Mouse (Mus musculus): ENCODE measurements at regions not wholly inside any gene's neighbourhood (a gene's known extent, or its start where the extent isn't known, plus 50 kb on each side); places are given as distances from the start of the nearest gene placed in this dataset.

- H3K36me3 ChIP-seq (ENCODE audit: control insufficient read depth, insufficient read depth, low read length) = no peaks in the 10 kb centered on the region
- ATAC-seq (ENCODE audit: low FRiP score, low TSS enrichment) (peak; percentile 41), DNase-seq (peak; percentile 62)
- H3K4me1 ChIP-seq (ENCODE audit: control insufficient read depth, insufficient read depth, low read length) = peaks cover 20% of the 10 kb centered on the region
- WGBS = 4% methylated on average over 4 of the region's 4 CpGs
- H3K4me3 ChIP-seq (replicated peaks; ENCODE audit: low read depth, low read length) = no peak overlapping the region
- peak overlapping the region; percentile 31 for H3K4me2 ChIP-seq (ENCODE audit: low read length)
- H3K27ac ChIP-seq (replicated peaks; ENCODE audit: low read depth, low read length) = no peak overlapping the region
- H3K27me3 ChIP-seq (ENCODE audit: control insufficient read depth, insufficient read depth, low read length) = 0 out of 2 replicates have a peak, but pooled peaks cover 3% of the 10 kb centered on the region
- no peaks in the 10 kb centered on the region for H3K9me3 ChIP-seq (ENCODE audit: control insufficient read depth, low read length)
- H3K9ac ChIP-seq (replicated peaks; ENCODE audit: low read length) = no peak overlapping the region
Observed at GRCm38 (mm10) chr14:48330965-48331622, 114.8 kb upstream of the Tmem260 start.

- WGBS = 86% methylated on average over 2 of the region's 2 CpGs
- H3K27me3 ChIP-seq (ENCODE audit: control insufficient read depth, insufficient read depth, low read length) = 0 out of 2 replicates have a peak, but pooled peaks cover 3% of the 10 kb centered on the region
- DNase-seq (no peak), ATAC-seq (ENCODE audit: low FRiP score, low TSS enrichment) (no peak)
- H3K9me3 ChIP-seq (ENCODE audit: control insufficient read depth, low read length) = no peaks in the 10 kb centered on the region
- H3K36me3 ChIP-seq (ENCODE audit: control insufficient read depth, insufficient read depth, low read length) = no peaks in the 10 kb centered on the region
- H3K4me1 ChIP-seq (ENCODE audit: control insufficient read depth, insufficient read depth, low read length) = peaks cover 20% of the 10 kb centered on the region
- no peak overlapping the region for H3K4me2 ChIP-seq (ENCODE audit: low read length)
- no peak overlapping the region for H3K9ac ChIP-seq (replicated peaks; ENCODE audit: low read length)
- H3K4me3 ChIP-seq (replicated peaks; ENCODE audit: low read depth, low read length) = no peak overlapping the region
- H3K27ac ChIP-seq (replicated peaks; ENCODE audit: low read depth, low read length) = no peak overlapping the region
Observed at GRCm38 (mm10) chr14:48331623-48332000, 114.3 kb upstream of the Tmem260 start.

GRCm38 (mm10) chr14:48332193-48332592 lies 113.7 kb upstream of the Tmem260 start:
- H3K27ac ChIP-seq (replicated peaks; ENCODE audit: low read depth, low read length) = no peak overlapping the region
- DNase-seq = no peak

GRCm38 (mm10) chr14:48332660-48333059 lies 113.3 kb upstream of the Tmem260 start:
- WGBS = 61% methylated on average over 4 of the region's 4 CpGs
- Histone ChIP-seq H3K4me3 (replicated peaks; ENCODE audit: low read depth, low read length) (no peak overlapping the region), H3K9ac (replicated peaks; ENCODE audit: low read length) (no peak overlapping the region), H3K27ac (replicated peaks; ENCODE audit: low read depth, low read length) (no peak overlapping the region), H3K4me2 (ENCODE audit: low read length) (no peak overlapping the region), H3K27me3 (ENCODE audit: control insufficient read depth, insufficient read depth, low read length) (0 out of 2 replicates have a peak, but pooled peaks cover 3% of the 10 kb centered on the region), H3K4me1 (ENCODE audit: control insufficient read depth, insufficient read depth, low read length) (peaks cover 20% of the 10 kb centered on the region), H3K36me3 (ENCODE audit: control insufficient read depth, insufficient read depth, low read length) (no peaks in the 10 kb centered on the region), H3K9me3 (ENCODE audit: control insufficient read depth, low read length) (no peaks in the 10 kb centered on the region)
- no peak for ATAC-seq (ENCODE audit: low FRiP score, low TSS enrichment)
- DNase-seq = no peak

More at GRCm38 (mm10) chr14:48332193-48332592, 113.7 kb upstream of the Tmem260 start:
- no peak overlapping the region for H3K4me3 ChIP-seq (replicated peaks; ENCODE audit: low read depth, low read length)
- H3K4me1 ChIP-seq (ENCODE audit: control insufficient read depth, insufficient read depth, low read length) = peaks cover 20% of the 10 kb centered on the region
- WGBS = 75% methylated on average over 2 of the region's 2 CpGs
- H3K27me3 ChIP-seq (ENCODE audit: control insufficient read depth, insufficient read depth, low read length) = 0 out of 2 replicates have a peak, but pooled peaks cover 3% of the 10 kb centered on the region
- no peaks in the 10 kb centered on the region for H3K36me3 ChIP-seq (ENCODE audit: control insufficient read depth, insufficient read depth, low read length)
- H3K9ac ChIP-seq (replicated peaks; ENCODE audit: low read length) = no peak overlapping the region
- ATAC-seq (ENCODE audit: low FRiP score, low TSS enrichment) = no peak
- H3K9me3 ChIP-seq (ENCODE audit: control insufficient read depth, low read length) = no peaks in the 10 kb centered on the region
- H3K4me2 ChIP-seq (ENCODE audit: low read length) = no peak overlapping the region

GRCm38 (mm10) chr14:48334106-48334809 lies 111.7 kb upstream of the Tmem260 start:
- DNase-seq = peak; percentile 79
- no peak overlapping the region for H3K4me3 ChIP-seq (replicated peaks; ENCODE audit: low read depth, low read length)
- H3K27ac ChIP-seq (replicated peaks; ENCODE audit: low read depth, low read length) = no peak overlapping the region
- peaks cover 20% of the 10 kb centered on the region for H3K4me1 ChIP-seq (ENCODE audit: control insufficient read depth, insufficient read depth, low read length)
- no peak overlapping the region for H3K4me2 ChIP-seq (ENCODE audit: low read length)
- H3K9ac ChIP-seq (replicated peaks; ENCODE audit: low read length) = no peak overlapping the region
- peak; percentile 66; the same call in 1 of the 2 replicates for ATAC-seq (ENCODE audit: low FRiP score, low TSS enrichment)
- H3K9me3 ChIP-seq (ENCODE audit: control insufficient read depth, low read length) = no peaks in the 10 kb centered on the region
- H3K27me3 ChIP-seq (ENCODE audit: control insufficient read depth, insufficient read depth, low read length) = 0 out of 2 replicates have a peak, but pooled peaks cover 3% of the 10 kb centered on the region
- 7% methylated on average over 8 of the region's 8 CpGs for WGBS
- H3K36me3 ChIP-seq (ENCODE audit: control insufficient read depth, insufficient read depth, low read length) = no peaks in the 10 kb centered on the region

- Histone ChIP-seq H3K27ac (replicated peaks; ENCODE audit: low read depth, low read length) (no peak overlapping the region), H3K4me1 (ENCODE audit: control insufficient read depth, insufficient read depth, low read length) (peaks cover 9% of the 10 kb centered on the region), H3K4me2 (ENCODE audit: low read length) (no peak overlapping the region), H3K27me3 (ENCODE audit: control insufficient read depth, insufficient read depth, low read length) (0 out of 2 replicates have a peak, but pooled peaks cover 3% of the 10 kb centered on the region), H3K4me3 (replicated peaks; ENCODE audit: low read depth, low read length) (no peak overlapping the region), H3K9ac (replicated peaks; ENCODE audit: low read length) (no peak overlapping the region), H3K9me3 (ENCODE audit: control insufficient read depth, low read length) (no peaks in the 10 kb centered on the region), H3K36me3 (ENCODE audit: control insufficient read depth, insufficient read depth, low read length) (no peaks in the 10 kb centered on the region)
- WGBS = 87% methylated on average over 4 of the region's 4 CpGs
- ATAC-seq (ENCODE audit: low FRiP score, low TSS enrichment) (no peak), DNase-seq (no peak)
Observed at GRCm38 (mm10) chr14:48339434-48339833, 106.5 kb upstream of the Tmem260 start.

GRCm38 (mm10) chr14:48342944-48343343 lies 103.0 kb upstream of the Tmem260 start:
- WGBS = 73% methylated on average over 7 of the region's 7 CpGs
- H3K4me3 ChIP-seq (replicated peaks; ENCODE audit: low read depth, low read length) = no peak overlapping the region
- H3K36me3 ChIP-seq (ENCODE audit: control insufficient read depth, insufficient read depth, low read length) = no peaks in the 10 kb centered on the region
- H3K4me1 ChIP-seq (ENCODE audit: control insufficient read depth, insufficient read depth, low read length) = no peaks in the 10 kb centered on the region
- no peaks in the 10 kb centered on the region for H3K27me3 ChIP-seq (ENCODE audit: control insufficient read depth, insufficient read depth, low read length)
- no peak for ATAC-seq (ENCODE audit: low FRiP score, low TSS enrichment)
- H3K9ac ChIP-seq (replicated peaks; ENCODE audit: low read length) = no peak overlapping the region
- H3K4me2 ChIP-seq (ENCODE audit: low read length) = no peak overlapping the region
- H3K9me3 ChIP-seq (ENCODE audit: control insufficient read depth, low read length) = no peaks in the 10 kb centered on the region
- no peak for DNase-seq
- H3K27ac ChIP-seq (replicated peaks; ENCODE audit: low read depth, low read length) = no peak overlapping the region

GRCm38 (mm10) chr14:48345956-48346355 lies 100.0 kb upstream of the Tmem260 start:
- no peak for ATAC-seq (ENCODE audit: low FRiP score, low TSS enrichment)
- no peak overlapping the region for H3K4me3 ChIP-seq (replicated peaks; ENCODE audit: low read depth, low read length)
- H3K4me2 ChIP-seq (ENCODE audit: low read length) = no peak overlapping the region
- no peaks in the 10 kb centered on the region for H3K36me3 ChIP-seq (ENCODE audit: control insufficient read depth, insufficient read depth, low read length)
- no peak overlapping the region for H3K9ac ChIP-seq (replicated peaks; ENCODE audit: low read length)
- no peak for DNase-seq
- no peaks in the 10 kb centered on the region for H3K9me3 ChIP-seq (ENCODE audit: control insufficient read depth, low read length)
- peaks cover 6% of the 10 kb centered on the region; the same call in 1 of the 2 replicates for H3K4me1 ChIP-seq (ENCODE audit: control insufficient read depth, insufficient read depth, low read length)
- no peaks in the 10 kb centered on the region for H3K27me3 ChIP-seq (ENCODE audit: control insufficient read depth, insufficient read depth, low read length)
- 83% methylated on average over 7 of the region's 7 CpGs for WGBS
- no peak overlapping the region for H3K27ac ChIP-seq (replicated peaks; ENCODE audit: low read depth, low read length)
